Mouse (Mus musculus): ENCODE data around the gene Ctdspl. TPM values are rescaled to one million over a fixed set of nuclear protein-coding genes. Genes with fewer than 3 reads are reported as not detected.

Gene Ctdspl
- polyA plus RNA-seq, 1 experiment, result 25.1 TPM

DNA sequence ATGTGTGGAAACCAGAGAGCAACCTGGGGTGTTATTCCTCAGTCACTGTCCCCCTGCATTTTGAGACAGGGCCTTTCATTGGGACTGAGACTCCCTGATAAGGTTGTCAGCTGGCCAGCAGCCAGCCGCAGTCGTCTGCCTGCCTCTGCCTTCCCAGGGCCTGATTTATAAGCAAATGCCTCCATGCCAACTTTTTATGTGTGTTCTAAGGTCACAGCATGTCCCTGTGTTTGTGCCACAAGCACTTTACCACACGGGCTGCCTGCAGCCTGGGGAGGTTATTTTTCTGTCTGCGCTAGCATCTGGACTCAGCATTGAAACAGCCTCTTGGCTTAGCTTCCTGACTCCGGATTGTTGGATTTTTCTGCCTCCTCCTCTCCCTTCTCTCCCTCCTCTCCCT is 47.9 kb downstream of the Ctdspl start:
- TF ChIP-seq POLR2A (IDR thresholded peaks at IDR 0.05; ENCODE audit: low read depth, low read length) (no peak), CTCF (IDR thresholded peaks at IDR 0.05; ENCODE audit: borderline replicate concordance, insufficient read depth, low read length) (no peak)
- Histone ChIP-seq H3K4me1 (ENCODE audit: control insufficient read depth, insufficient read depth, low read length) (peaks cover 10% of the 10 kb centered on the region; the same call in 1 of the 2 replicates), H3K4me3 (ENCODE audit: insufficient read depth, low read length) (no peak overlapping the region), H3K27ac (ENCODE audit: insufficient read depth, low read length) (peak overlapping the region; percentile 2; the same call in 1 of the 2 replicates)

DNA sequence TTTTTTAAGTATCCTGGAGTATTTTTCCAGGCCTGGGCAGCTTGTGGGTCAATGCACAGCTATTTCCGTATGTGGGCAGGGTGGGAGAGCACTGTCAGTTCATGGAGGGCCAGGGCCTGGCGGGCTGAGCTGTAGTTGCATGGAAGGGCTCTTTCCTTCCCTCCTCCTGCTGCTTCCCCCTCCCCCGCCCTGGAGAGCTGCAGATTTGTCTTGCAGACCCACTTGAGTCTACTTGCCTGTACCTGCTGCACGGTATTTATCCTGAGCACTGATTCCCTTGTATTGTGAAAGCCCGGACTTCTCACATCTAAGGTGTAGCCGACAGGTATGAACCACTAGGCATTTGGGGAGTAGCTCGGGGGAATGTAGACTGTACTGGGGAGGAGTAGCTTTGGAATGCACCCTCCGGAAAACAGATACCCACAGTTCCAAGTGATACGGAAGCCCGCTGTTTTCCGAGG is 49.0 kb downstream of the Ctdspl start:
- Histone ChIP-seq H3K4me3 (ENCODE audit: insufficient read depth, low read length) (no peak overlapping the region), H3K27ac (ENCODE audit: insufficient read depth, low read length) (no peak overlapping the region), H3K4me1 (ENCODE audit: control insufficient read depth, insufficient read depth, low read length) (peaks cover 10% of the 10 kb centered on the region; the same call in 1 of the 2 replicates)
- TF ChIP-seq CTCF (IDR thresholded peaks at IDR 0.05; ENCODE audit: borderline replicate concordance, insufficient read depth, low read length) (no peak), POLR2A (IDR thresholded peaks at IDR 0.05; ENCODE audit: low read depth, low read length) (no peak)

DNA sequence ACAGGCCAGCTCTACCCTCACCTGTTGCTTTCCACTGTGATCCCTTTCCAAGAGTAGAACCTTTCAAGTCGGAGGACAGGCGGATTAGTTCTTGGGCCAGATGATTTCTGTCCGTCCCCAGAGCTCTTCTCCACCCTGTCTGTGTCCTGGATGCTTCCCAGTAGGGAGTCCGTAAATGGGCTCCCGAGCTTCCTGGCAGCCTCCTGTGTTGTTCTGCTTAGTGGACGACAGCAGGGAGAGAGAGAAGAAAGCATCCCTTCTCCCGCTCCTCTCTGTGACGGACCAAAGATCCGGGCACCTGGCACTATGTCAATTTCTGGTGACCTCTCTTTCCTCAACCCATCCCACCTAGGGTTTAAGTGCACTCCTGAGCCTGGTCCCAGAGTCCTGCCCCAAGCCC is 49.5 kb downstream of the Ctdspl start:
- no peak for TF ChIP-seq POLR2A (IDR thresholded peaks at IDR 0.05; ENCODE audit: low read depth, low read length)
- no peak for TF ChIP-seq CTCF (IDR thresholded peaks at IDR 0.05; ENCODE audit: borderline replicate concordance, insufficient read depth, low read length)
- Histone ChIP-seq H3K4me3 (ENCODE audit: insufficient read depth, low read length) (no peak overlapping the region), H3K27ac (ENCODE audit: insufficient read depth, low read length) (no peak overlapping the region), H3K4me1 (ENCODE audit: control insufficient read depth, insufficient read depth, low read length) (peaks cover 12% of the 10 kb centered on the region)

DNA sequence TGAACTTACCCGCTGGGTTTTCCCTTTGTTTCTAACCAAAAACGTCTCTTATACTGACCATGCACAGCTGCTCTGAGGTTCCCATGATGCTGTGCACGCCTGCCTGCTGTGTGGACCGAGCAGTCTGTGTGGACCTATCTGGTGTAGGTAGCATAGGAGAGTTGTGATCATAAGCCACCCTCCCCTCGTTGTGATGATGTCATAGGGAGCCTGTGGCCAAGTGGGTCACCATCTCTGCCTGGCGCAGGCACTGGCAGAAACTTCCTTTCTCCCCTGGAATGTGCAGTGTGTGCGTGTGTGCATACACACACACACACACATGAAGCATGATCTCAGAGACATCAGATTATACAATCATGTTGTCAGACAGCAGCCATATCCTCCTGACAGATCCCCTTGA is 50.3 kb downstream of the Ctdspl start:
- Histone ChIP-seq H3K4me3 (ENCODE audit: insufficient read depth, low read length) (no peak overlapping the region), H3K4me1 (ENCODE audit: control insufficient read depth, insufficient read depth, low read length) (peaks cover 14% of the 10 kb centered on the region), H3K27ac (ENCODE audit: insufficient read depth, low read length) (no peak overlapping the region)
- TF ChIP-seq CTCF (IDR thresholded peaks at IDR 0.05; ENCODE audit: borderline replicate concordance, insufficient read depth, low read length) (no peak), POLR2A (IDR thresholded peaks at IDR 0.05; ENCODE audit: low read depth, low read length) (no peak)

- no peak for TF ChIP-seq CTCF (IDR thresholded peaks at IDR 0.05; ENCODE audit: borderline replicate concordance, insufficient read depth, low read length)
- TF ChIP-seq POLR2A (IDR thresholded peaks at IDR 0.05; ENCODE audit: low read depth, low read length), result no peak
- Histone ChIP-seq H3K4me1 (ENCODE audit: control insufficient read depth, insufficient read depth, low read length) (peaks cover 14% of the 10 kb centered on the region), H3K27ac (ENCODE audit: insufficient read depth, low read length) (no peak overlapping the region), H3K4me3 (ENCODE audit: insufficient read depth, low read length) (no peak overlapping the region)
Observed at GRCm38 (mm10) chr9:118977425-118977824, 51.2 kb downstream of the Ctdspl start.

DNA sequence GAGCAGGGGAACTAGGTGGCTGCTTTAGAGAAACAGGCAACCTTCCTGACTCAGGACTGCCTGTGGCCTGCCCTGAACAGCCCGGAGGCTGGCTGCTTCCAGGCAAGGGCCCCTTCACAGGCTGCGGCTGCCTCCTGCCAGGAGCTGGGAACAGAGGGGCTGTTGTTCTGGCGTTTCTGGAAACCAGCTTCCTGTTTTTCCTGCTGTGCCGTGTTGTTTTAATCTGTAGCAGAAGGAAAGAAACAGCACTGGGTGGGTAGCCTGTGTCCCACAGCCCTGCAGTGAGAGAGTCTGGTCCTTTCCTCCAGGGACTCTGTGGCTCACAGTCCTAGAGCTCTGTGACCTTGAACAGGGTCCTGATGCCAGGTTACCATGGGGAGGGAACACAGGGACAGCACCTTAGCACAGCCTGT is 54.2 kb downstream of the Ctdspl start:
- TF ChIP-seq CTCF (IDR thresholded peaks at IDR 0.05; ENCODE audit: borderline replicate concordance, insufficient read depth, low read length) (no peak), POLR2A (IDR thresholded peaks at IDR 0.05; ENCODE audit: low read depth, low read length) (no peak)
- no peak overlapping the region for H3K4me3 ChIP-seq (ENCODE audit: insufficient read depth, low read length)
- peak overlapping the region; percentile 65 for H3K27ac ChIP-seq (ENCODE audit: insufficient read depth, low read length)
- peaks cover 3% of the 10 kb centered on the region for H3K4me1 ChIP-seq (ENCODE audit: control insufficient read depth, insufficient read depth, low read length)

DNA sequence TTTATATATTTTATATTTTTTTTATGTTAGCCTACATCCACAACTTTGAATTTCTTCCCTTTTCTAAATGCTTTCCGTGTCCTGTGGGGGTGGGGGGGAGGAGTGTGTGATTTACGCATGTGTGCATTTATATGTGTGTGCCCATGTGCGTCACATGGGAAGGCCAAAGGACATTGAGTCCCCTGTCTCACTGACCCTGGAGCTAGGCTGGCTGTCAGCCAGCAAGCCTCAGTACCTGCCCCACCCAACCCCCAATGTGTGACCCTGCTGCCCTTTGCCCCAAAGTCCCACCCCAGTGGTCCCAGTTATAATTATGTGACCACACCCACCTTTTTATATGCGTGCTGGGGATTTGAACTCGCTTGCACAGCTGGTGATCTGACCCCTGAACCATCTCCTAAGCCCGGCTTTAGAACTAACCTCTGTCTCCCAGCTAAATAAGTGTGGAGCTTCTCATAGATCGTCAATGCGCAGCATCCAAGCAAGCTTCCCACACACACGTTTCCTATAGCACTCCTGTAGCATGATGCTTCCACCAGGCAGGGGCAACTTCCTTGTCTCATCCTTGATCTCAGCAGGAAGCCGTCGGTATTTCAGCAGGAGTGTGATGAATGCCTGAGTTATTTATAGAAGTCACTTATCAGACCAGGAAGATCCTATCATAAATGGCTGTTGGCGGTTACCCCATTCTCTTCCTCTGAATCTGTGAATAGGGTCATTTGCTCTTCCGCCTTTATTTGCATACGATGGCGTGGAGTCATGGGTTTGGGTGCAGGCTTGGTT is 58.6 kb downstream of the Ctdspl start:
- no peak overlapping the region for H3K27ac ChIP-seq (ENCODE audit: insufficient read depth, low read length)
- TF ChIP-seq POLR2A (IDR thresholded peaks at IDR 0.05; ENCODE audit: low read depth, low read length) (no peak), CTCF (IDR thresholded peaks at IDR 0.05; ENCODE audit: borderline replicate concordance, insufficient read depth, low read length) (no peak)

DNA sequence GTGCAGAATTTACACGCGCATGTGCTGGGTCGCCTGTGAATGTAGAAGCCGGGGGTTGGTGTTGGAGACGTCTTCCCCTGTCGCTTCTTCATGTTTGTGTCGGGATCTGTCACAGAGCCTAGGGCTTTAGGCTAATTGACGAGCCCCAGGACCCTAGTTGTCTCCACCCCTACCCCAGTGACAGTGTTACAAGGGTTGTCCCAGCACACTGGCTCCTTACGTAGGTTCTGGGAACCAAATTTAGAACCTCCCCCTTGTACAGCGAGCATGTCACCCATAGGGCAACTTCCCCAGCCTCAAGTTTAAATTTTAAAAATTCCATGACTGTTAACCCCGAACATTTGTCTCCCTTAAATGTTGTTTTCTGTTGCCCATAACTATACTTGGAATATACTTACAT is 60.0 kb downstream of the Ctdspl start:
- TF ChIP-seq CTCF (IDR thresholded peaks at IDR 0.05; ENCODE audit: borderline replicate concordance, insufficient read depth, low read length) (no peak), POLR2A (IDR thresholded peaks at IDR 0.05; ENCODE audit: low read depth, low read length) (no peak)
- Histone ChIP-seq H3K27ac (ENCODE audit: insufficient read depth, low read length) (no peak overlapping the region), H3K4me1 (ENCODE audit: control insufficient read depth, insufficient read depth, low read length) (no peaks in the 10 kb centered on the region), H3K4me3 (ENCODE audit: insufficient read depth, low read length) (no peak overlapping the region)

More for the DNA sequence above, 58.6 kb downstream of the Ctdspl start:
- Histone ChIP-seq H3K4me3 (ENCODE audit: insufficient read depth, low read length) (no peak overlapping the region), H3K4me1 (ENCODE audit: control insufficient read depth, insufficient read depth, low read length) (peaks cover 3% of the 10 kb centered on the region)

DNA sequence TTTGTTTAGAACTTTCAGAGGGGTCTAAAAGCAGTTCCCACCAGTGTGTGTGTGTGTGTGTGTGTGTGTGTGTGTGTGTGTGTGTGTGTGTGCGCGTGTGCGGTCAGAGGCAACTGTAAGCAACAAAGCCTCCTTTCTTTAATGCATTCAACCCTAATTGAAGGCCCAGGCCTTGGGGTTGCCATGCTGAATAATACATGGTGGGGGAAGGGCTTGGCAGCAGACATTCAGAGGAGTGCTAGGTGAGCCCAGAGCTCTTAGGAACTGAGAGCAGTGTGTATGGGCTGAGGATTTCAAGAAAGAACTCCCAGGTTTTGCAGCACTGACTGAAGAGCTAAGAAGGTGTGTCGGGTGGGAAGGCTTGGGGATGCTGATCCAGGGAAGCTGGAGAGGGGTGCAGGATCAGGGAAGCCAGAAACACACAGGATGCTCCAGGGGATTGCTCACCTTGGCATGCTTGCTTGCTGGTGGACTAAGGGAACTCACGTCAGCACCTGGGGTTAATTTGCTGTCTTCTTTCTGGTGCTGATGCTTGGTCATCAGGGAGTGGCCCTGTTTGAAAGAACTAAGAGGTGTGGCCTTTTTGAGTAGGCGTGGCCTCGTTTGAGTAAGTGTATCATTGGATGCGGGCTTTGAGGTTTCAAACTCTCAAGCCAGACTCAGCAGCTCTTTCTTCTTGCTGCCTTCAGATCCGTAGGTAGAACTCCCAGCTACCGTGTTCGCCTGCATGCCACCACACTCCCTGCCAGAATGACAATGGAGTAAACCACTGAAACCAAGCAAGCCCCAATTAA is 62.7 kb downstream of the Ctdspl start:
- Histone ChIP-seq H3K4me1 (ENCODE audit: control insufficient read depth, insufficient read depth, low read length) (no peaks in the 10 kb centered on the region), H3K4me3 (ENCODE audit: insufficient read depth, low read length) (no peak overlapping the region), H3K27ac (ENCODE audit: insufficient read depth, low read length) (no peak overlapping the region)
- TF ChIP-seq POLR2A (IDR thresholded peaks at IDR 0.05; ENCODE audit: low read depth, low read length), result no peak
- no peak for TF ChIP-seq CTCF (IDR thresholded peaks at IDR 0.05; ENCODE audit: borderline replicate concordance, insufficient read depth, low read length)

DNA sequence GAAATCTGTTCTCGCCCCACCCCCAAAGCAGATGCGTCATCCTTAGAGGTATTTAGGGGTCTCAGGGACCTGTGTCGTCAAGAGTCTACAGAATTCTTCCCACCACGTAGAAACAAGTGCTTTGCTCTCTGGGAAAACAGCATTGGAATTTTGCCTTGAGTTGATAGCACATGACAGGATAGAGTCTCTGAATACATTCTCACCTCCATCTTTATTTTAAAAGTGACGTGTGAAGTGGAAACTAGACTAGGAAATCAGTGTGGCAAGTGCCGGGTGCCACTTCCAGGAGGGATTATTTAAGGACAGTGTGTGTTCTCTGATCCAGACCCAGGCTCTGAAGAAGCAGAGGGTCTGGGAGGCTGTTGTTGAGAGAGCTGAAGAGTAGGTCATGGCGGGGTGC is 64.2 kb downstream of the Ctdspl start:
- Histone ChIP-seq H3K4me3 (ENCODE audit: insufficient read depth, low read length) (no peak overlapping the region), H3K4me1 (ENCODE audit: control insufficient read depth, insufficient read depth, low read length) (no peaks in the 10 kb centered on the region), H3K27ac (ENCODE audit: insufficient read depth, low read length) (no peak overlapping the region)
- TF ChIP-seq POLR2A (IDR thresholded peaks at IDR 0.05; ENCODE audit: low read depth, low read length), result no peak
- TF ChIP-seq CTCF (IDR thresholded peaks at IDR 0.05; ENCODE audit: borderline replicate concordance, insufficient read depth, low read length), result no peak
